12 mouse cellular contexts compared by ENCODE assay signal in the genomic region with DNA sequence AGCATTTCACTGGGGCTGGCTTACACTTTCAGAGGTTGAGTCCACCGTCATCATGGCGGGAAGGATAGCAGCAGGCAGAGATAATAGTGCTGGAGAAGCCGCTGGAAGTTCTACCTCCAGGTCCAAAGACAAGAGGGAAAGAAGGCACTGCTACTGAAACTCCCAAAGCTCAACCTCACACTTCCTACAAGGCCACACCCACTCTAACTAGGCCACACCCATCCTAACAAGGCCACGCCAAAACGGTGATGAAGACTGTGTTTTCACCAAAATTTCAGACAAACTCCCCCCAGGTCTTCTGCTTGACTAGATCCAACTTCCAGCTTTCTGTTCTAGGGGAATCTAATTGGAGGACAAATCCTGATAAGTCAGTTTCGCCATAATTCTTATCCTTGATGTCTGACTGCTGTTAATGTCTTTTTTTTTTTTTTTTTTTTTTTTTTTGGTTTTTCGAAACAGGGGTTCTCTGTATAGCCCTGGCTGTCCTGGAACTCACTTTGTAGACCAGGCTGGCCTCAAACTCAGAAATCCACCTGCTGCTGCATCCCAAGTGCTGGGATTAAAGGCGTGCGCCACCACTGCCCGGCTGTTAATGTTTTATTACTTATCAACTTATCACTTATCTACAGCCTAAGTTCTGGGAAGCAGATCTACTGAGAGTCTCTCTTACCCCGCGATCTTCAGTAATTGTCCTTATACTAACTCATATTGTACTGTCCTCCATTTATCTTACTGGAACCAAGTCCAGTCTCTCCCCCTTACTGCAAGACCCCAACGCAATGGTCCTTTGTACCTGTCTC. TPM values are rescaled to one million over a fixed set of nuclear protein-coding genes. Genes with fewer than 3 reads are reported as not detected.
DNase-seq lines count a peak whose midpoint lies in the region; ATAC-seq and TF ChIP-seq lines count a peak whose summit lies in the region.
"Had no signal": no experiment of that assay in that cellular context is flagged by ENCODE, and none has a peak within 500 bp of the region (broad histone marks: within the 10 kb centered on the region; RNA-seq: fewer than 3 reads in every experiment).

No protein-coding gene starts in this region.

- H3K36me3 ChIP-seq in erythroblast, embryonic 14.5 days (ENCODE audit: control insufficient read depth) = peaks cover 26% of the 10 kb centered on the region
- H3K36me3 ChIP-seq in liver, postnatal 0 days (replicated peaks; ENCODE audit: insufficient read depth, low read length) = peaks cover 14% of the 10 kb centered on the region
- H3K36me3 ChIP-seq in neural tube, embryonic 14.5 days (ENCODE audit: control insufficient read depth, insufficient read depth, low read length) = peaks cover 11% of the 10 kb centered on the region; the same call in 1 of the 2 replicates

- TF ChIP-seq CTCF in liver, postnatal 0 days (IDR thresholded peaks at IDR 0.05; ENCODE audit: low read depth) = no peak

- H3K27ac ChIP-seq in liver, postnatal 0 days (ENCODE audit: low read depth) = no peak overlapping the region
- no peak overlapping the region for H3K27ac ChIP-seq in neural tube, embryonic 14.5 days (ENCODE audit: low read depth, low read length)

- intact Hi-C loops in left cerebral cortex, postnatal 4 days (cut with DNase I) = loop anchor here (2.0 kb wide), 1 partner anchor 250 kb away; no protein-coding TSS in a partner anchor

- no peak overlapping the region for H3K9ac ChIP-seq in liver, postnatal 0 days (replicated peaks)
- H3K9ac ChIP-seq in neural tube, embryonic 14.5 days (replicated peaks; ENCODE audit: low read depth, low read length) = no peak overlapping the region

- H3K27me3 ChIP-seq in erythroblast, embryonic 14.5 days (ENCODE audit: control insufficient read depth) = no peaks in the 10 kb centered on the region
- no peaks in the 10 kb centered on the region for H3K27me3 ChIP-seq in liver, postnatal 0 days (ENCODE audit: insufficient read depth, low read length)
- H3K27me3 ChIP-seq in neural tube, embryonic 14.5 days (ENCODE audit: control insufficient read depth, insufficient read depth, low read length) = no peaks in the 10 kb centered on the region

- H3K9me3 ChIP-seq in erythroblast, embryonic 14.5 days (ENCODE audit: control insufficient read depth, low read length) = no peaks in the 10 kb centered on the region
- no peaks in the 10 kb centered on the region for H3K9me3 ChIP-seq in liver, postnatal 0 days (ENCODE audit: low read length)
- H3K9me3 ChIP-seq in neural tube, embryonic 14.5 days (ENCODE audit: control insufficient read depth, low read length) = no peaks in the 10 kb centered on the region

- 61% methylated on average over 13 of the region's 13 CpGs for WGBS in liver, postnatal 0 days (ENCODE audit: insufficient replicate concordance)
- 82% methylated on average over 13 of the region's 13 CpGs for WGBS in neural tube, embryonic 14.5 days

- no peak for TF ChIP-seq EP300 in liver, postnatal 0 days (IDR thresholded peaks at IDR 0.05; ENCODE audit: low read depth)

- H3K4me2 ChIP-seq in liver, postnatal 0 days (ENCODE audit: low read depth, low read length) = no peak overlapping the region
- H3K4me2 ChIP-seq in neural tube, embryonic 14.5 days (ENCODE audit: low read depth, low read length) = no peak overlapping the region

- ATAC-seq in erythroblast, adult 5-6 weeks (replicated peaks; ENCODE audit: low FRiP score, poor library complexity, severe bottlenecking) = no peak
- no peak for ATAC-seq in liver, postnatal 0 days
- ATAC-seq in neural tube, embryonic 14.5 days (ENCODE audit: low read depth) = 0 out of 2 replicates have a peak, but pooled peaks have one; percentile 7
- ATAC-seq in monocyte, adult 5-6 weeks (replicated peaks; ENCODE audit: insufficient number of reproducible peaks, low FRiP score, low TSS enrichment, poor library complexity, severe bottlenecking) = no peak

- H3K4me3 ChIP-seq in erythroblast, embryonic 14.5 days (replicated peaks) = peak overlapping the region; percentile 97
- no peak overlapping the region for H3K4me3 ChIP-seq in liver, postnatal 0 days (ENCODE audit: low read depth, low read length)
- H3K4me3 ChIP-seq in neural tube, embryonic 14.5 days (ENCODE audit: low read depth, low read length) = 0 out of 2 replicates have a peak overlapping the region, but pooled peaks have one; percentile 60

- DNase-seq in liver = peak; percentile 11
- DNase-seq in liver, postnatal 0 days = no peak
- peak; percentile 53 for DNase-seq in induced T-regulatory cell, adult 2 months (ENCODE audit: low read depth)
- DNase-seq in left cerebral cortex, postnatal 4 days = no peak

- H3K4me1 ChIP-seq in erythroblast, embryonic 14.5 days (ENCODE audit: control insufficient read depth) = peaks cover 41% of the 10 kb centered on the region
- H3K4me1 ChIP-seq in liver, postnatal 0 days (ENCODE audit: insufficient read depth) = 0 out of 2 replicates have a peak, but pooled peaks cover 3% of the 10 kb centered on the region
- H3K4me1 ChIP-seq in neural tube, embryonic 14.5 days (ENCODE audit: control insufficient read depth, insufficient read depth, low read length) = peaks cover 6% of the 10 kb centered on the region

RNA-seq across cellular contexts. Expression of gene Rbm45, which starts 0.7 kb away (rescaled TPM):
- 0.71 and 1.0 TPM in 2 replicates for polyA plus RNA-seq in erythroblast, embryonic 14.5 days (2012)
- total RNA-seq in erythroblast, adult 5-6 weeks (2015; ENCODE audit: low replicate concordance) = 1.3 and 4.4 TPM in 2 replicates
- 12.0 and 17.1 TPM in 2 replicates for total RNA-seq in erythroblast, adult 5-6 weeks (2017; ENCODE audit: low replicate concordance)
- 4.4 and 6.3 TPM in 2 replicates for polyA plus RNA-seq in liver, postnatal 0 days (2015; fragmentation: Nextera tagmentation; extraction: Ambion mirVana)
- 15.4 and 17.8 TPM in 2 replicates for polyA plus RNA-seq in neural tube, embryonic 14.5 days (2014; fragmentation: Nextera tagmentation; extraction: Ambion mirVana)
- total RNA-seq in monocyte, adult 5-6 weeks (2017) = 36.7 to 49.5 TPM (median 49.4 TPM) in 3 replicates
- 10 to 100 TPM; 39.9 to 42.5 TPM for total RNA-seq in left cerebral cortex, postnatal 4 days (2021)

RNA-seq across cellular contexts. Expression of gene Cyct, which starts 8.8 kb away (rescaled TPM):
- polyA plus RNA-seq in erythroblast, embryonic 14.5 days (2012) = not detected in 2 replicates
- not detected in 2 replicates for total RNA-seq in erythroblast, adult 5-6 weeks (2015; ENCODE audit: low replicate concordance)
- total RNA-seq in erythroblast, adult 5-6 weeks (2017; ENCODE audit: low replicate concordance) = not detected in 2 replicates
- not detected in 2 replicates for polyA plus RNA-seq in liver, postnatal 0 days (2015; fragmentation: Nextera tagmentation; extraction: Ambion mirVana)
- not detected in 2 replicates for polyA plus RNA-seq in neural tube, embryonic 14.5 days (2014; fragmentation: Nextera tagmentation; extraction: Ambion mirVana)
- total RNA-seq in monocyte, adult 5-6 weeks (2017) = not detected in 3 replicates
- not detected for total RNA-seq in left cerebral cortex, postnatal 4 days (2021)
- total RNA-seq: adrenal gland, postnatal 4 days; common myeloid progenitor, adult 5-6 weeks; heart, postnatal 25 days; layer of hippocampus, postnatal 14 days had no signal

RNA-seq across cellular contexts. Expression of gene Pde11a, which starts 30.5 kb away (rescaled TPM):
- polyA plus RNA-seq in erythroblast, embryonic 14.5 days (2012) = 0.02 TPM in 1 of 2 replicates, not detected in the other
- total RNA-seq in erythroblast, adult 5-6 weeks (2015; ENCODE audit: low replicate concordance) = not detected in 2 replicates
- total RNA-seq in erythroblast, adult 5-6 weeks (2017; ENCODE audit: low replicate concordance) = not detected in 2 replicates
- 0.06 TPM in 1 of 2 replicates, not detected in the other for polyA plus RNA-seq in liver, postnatal 0 days (2015; fragmentation: Nextera tagmentation; extraction: Ambion mirVana)
- polyA plus RNA-seq in neural tube, embryonic 14.5 days (2014; fragmentation: Nextera tagmentation; extraction: Ambion mirVana) = 3.3 and 4.5 TPM in 2 replicates
- total RNA-seq in monocyte, adult 5-6 weeks (2017) = not detected in 3 replicates
- total RNA-seq in left cerebral cortex, postnatal 4 days (2021) = 1 to 10 TPM; 1.4 to 2.2 TPM
- total RNA-seq: common myeloid progenitor, adult 5-6 weeks had no signal

RNA-seq across cellular contexts. Expression of gene Osbpl6, which starts 37.2 kb away (rescaled TPM):
- not detected in 2 replicates for polyA plus RNA-seq in erythroblast, embryonic 14.5 days (2012)
- not detected in 2 replicates for total RNA-seq in erythroblast, adult 5-6 weeks (2015; ENCODE audit: low replicate concordance)
- total RNA-seq in erythroblast, adult 5-6 weeks (2017; ENCODE audit: low replicate concordance) = 0.14 TPM in 1 of 2 replicates, not detected in the other
- 0.23 and 0.27 TPM in 2 replicates for polyA plus RNA-seq in liver, postnatal 0 days (2015; fragmentation: Nextera tagmentation; extraction: Ambion mirVana)
- polyA plus RNA-seq in neural tube, embryonic 14.5 days (2014; fragmentation: Nextera tagmentation; extraction: Ambion mirVana) = 42.5 and 49.4 TPM in 2 replicates
- 0.19 TPM in 1 of 3 replicates, not detected in the others for total RNA-seq in monocyte, adult 5-6 weeks (2017)
- 10 to 100 TPM; 45.1 to 49.3 TPM for total RNA-seq in left cerebral cortex, postnatal 4 days (2021)
- total RNA-seq: common myeloid progenitor, adult 5-6 weeks had no signal

Comparison
In these comparisons a context has a peak if more than half of its experiments do, and no peak if none do; other contexts are left out.
1. DNase-seq: peak in liver (single experiment) and induced T-regulatory cell, adult 2 months (single experiment); none in liver, postnatal 0 days (single experiment) and left cerebral cortex, postnatal 4 days (single experiment).